Mouse (Mus musculus) G1E (cell line): ENCODE measurements around the gene Mtg2.

Experiments
- CTCF ChIP-seq: IDR thresholded peaks from 2 replicates; pipeline ENCODE4 v1.5.1; 2012; ENCODE audit warnings: low read depth, low read length, inconsistent platforms, mixed read lengths
- POLR2AphosphoS5 ChIP-seq: IDR thresholded peaks from 2 replicates; pipeline ENCODE4 v1.6.1; 2012; ENCODE audit warnings: low read depth, low read length, inconsistent platforms; ENCODE audit not compliant: insufficient replicate concordance

DNA sequence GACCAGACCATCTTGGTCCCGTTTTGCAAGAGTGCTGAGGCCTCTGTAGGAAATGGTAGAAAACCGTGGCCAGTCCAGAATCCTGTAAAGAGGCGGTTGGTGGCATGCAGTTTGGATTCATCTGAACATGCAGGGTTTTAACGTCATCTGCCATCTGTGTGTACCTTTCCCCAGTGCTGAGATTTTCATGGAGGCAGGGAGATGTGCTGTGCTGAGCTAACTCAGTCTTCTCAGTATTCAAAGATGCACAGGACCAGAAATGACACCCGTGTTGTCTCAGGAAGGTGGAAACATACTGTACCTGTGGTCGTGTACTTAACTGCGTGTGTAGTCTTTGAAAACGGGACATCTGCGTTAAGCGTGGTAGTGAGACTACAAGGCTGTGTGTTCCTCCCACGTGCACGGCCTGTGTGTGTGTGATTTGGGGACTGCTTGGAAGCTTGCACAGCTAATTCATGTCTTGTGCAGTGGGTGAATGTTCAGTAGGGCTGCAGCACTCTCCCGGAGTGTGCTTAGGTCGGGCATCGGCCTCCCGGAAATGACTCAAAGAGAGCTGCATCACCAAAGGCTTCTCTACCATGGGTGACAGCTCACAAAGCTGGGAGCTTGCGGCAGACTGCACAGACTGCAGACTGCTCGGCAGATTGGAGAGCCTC lies 22.3 kb upstream of the Mtg2 start:
- no peak for TF ChIP-seq POLR2AphosphoS5
- TF ChIP-seq CTCF, result no peak
